Mouse (Mus musculus) granulocyte monocyte progenitor cell, adult 5-6 weeks (primary cell): ENCODE results near the gene Galntl5. TPM values are rescaled to one million over a fixed set of nuclear protein-coding genes. Genes with fewer than 3 reads are reported as not detected.
"Not testable (repeated sequence)": the region's sequence is repeated elsewhere in the genome, so short reads cannot be mapped to it uniquely, and the experiment has no call there.

ENCODE experiments used
- ATAC-seq: replicated peaks from 2 replicates; pipeline ENCODE4 v1.8.0; 2016; ENCODE audit warnings: mild to moderate bottlenecking, moderate TSS enrichment, inconsistent platforms; ENCODE audit not compliant: poor library complexity, severe bottlenecking
- total RNA-seq, 2 experiments: library from RNA; stranded (forward) in 1 of 2; stranded (reverse) in 1 of 2; fragments of 200-712, 200-1000 nt in 1 of 2; fragments of >200 nt in 1 of 2; fragmentation: Nextera tagmentation in 1 of 2; gene quantifications; 2 replicates each; pipeline ENCODE4 v1.2.3; 2014 to 2017

Galntl5 gene
- total RNA-seq (2014; fragmentation: Nextera tagmentation) (not detected in 2 replicates), total RNA-seq (2017) (not detected in 2 replicates)

- ATAC-seq, result peak; percentile 91
Observed at GRCm38 (mm10) chr5:25181004-25181531, at the start of gene Galntl5. Galntl5 (plus strand) TSS chr5:25181460.

- no peak for ATAC-seq
Observed at GRCm38 (mm10) chr5:25146705-25147104, 34.6 kb upstream of the Galntl5 start.

- no peak for ATAC-seq
Observed at GRCm38 (mm10) chr5:25149331-25149965, 31.8 kb upstream of the Galntl5 start.

- ATAC-seq, result no peak
Observed at GRCm38 (mm10) chr5:25153491-25153890, 27.8 kb upstream of the Galntl5 start.

GRCm38 (mm10) chr5:25153996-25154395, 27.3 kb upstream of the Galntl5 start:
- no peak for ATAC-seq

- ATAC-seq, result no peak
Observed at GRCm38 (mm10) chr5:25154823-25155222, 26.4 kb upstream of the Galntl5 start.

- no peak for ATAC-seq
Observed at GRCm38 (mm10) chr5:25155351-25155750, 25.9 kb upstream of the Galntl5 start.

- no peak for ATAC-seq
Observed at GRCm38 (mm10) chr5:25157136-25157535, 24.1 kb upstream of the Galntl5 start.

- no peak for ATAC-seq
Observed at GRCm38 (mm10) chr5:25160515-25160914, 20.7 kb upstream of the Galntl5 start.

- no peak for ATAC-seq
Observed at GRCm38 (mm10) chr5:25162981-25163380, 18.3 kb upstream of the Galntl5 start.

GRCm38 (mm10) chr5:25163938-25164337, 17.3 kb upstream of the Galntl5 start:
- no peak for ATAC-seq

GRCm38 (mm10) chr5:25164341-25164740, 16.9 kb upstream of the Galntl5 start:
- no peak for ATAC-seq

- ATAC-seq, result peak; percentile 38; the same call in 1 of the 2 replicates
Observed at GRCm38 (mm10) chr5:25165102-25165788, 16.0 kb upstream of the Galntl5 start.

- no peak for ATAC-seq
Observed at GRCm38 (mm10) chr5:25165789-25166135, 15.5 kb upstream of the Galntl5 start.

GRCm38 (mm10) chr5:25166665-25167064, 14.6 kb upstream of the Galntl5 start:
- peak; percentile 75 for ATAC-seq

GRCm38 (mm10) chr5:25177937-25178336, 3.3 kb upstream of the Galntl5 start:
- not testable (repeated sequence) for ATAC-seq

GRCm38 (mm10) chr5:25178543-25178942, 2.7 kb upstream of the Galntl5 start:
- not testable (repeated sequence) for ATAC-seq

GRCm38 (mm10) chr5:25179284-25179683, 2.0 kb upstream of the Galntl5 start:
- ATAC-seq, result 0 out of 2 replicates have a peak, but pooled peaks have one; percentile 24

- ATAC-seq, result no peak
Observed at GRCm38 (mm10) chr5:25179936-25180488, 1.2 kb upstream of the Galntl5 start.

- ATAC-seq, result no peak
Observed at GRCm38 (mm10) chr5:25183595-25183994, 2.3 kb downstream of the Galntl5 start.

GRCm38 (mm10) chr5:25184594-25184993, 3.3 kb downstream of the Galntl5 start:
- ATAC-seq, result no peak
